Mouse (Mus musculus): ENCODE results near the gene Mpdu1. TPM values are rescaled to one million over a fixed set of nuclear protein-coding genes. Genes with fewer than 3 reads are reported as not detected.
A peak's percentile ranks its signal among the peaks of the same experiment; 100 is the strongest.
"Not testable (repeated sequence)": the region's sequence is repeated elsewhere in the genome, so short reads cannot be mapped to it uniquely, and the experiment has no call there.

Mpdu1 gene
- total RNA-seq, 2 experiments from 2014 or later, result 11.8 to 12.1 TPM

DNA sequence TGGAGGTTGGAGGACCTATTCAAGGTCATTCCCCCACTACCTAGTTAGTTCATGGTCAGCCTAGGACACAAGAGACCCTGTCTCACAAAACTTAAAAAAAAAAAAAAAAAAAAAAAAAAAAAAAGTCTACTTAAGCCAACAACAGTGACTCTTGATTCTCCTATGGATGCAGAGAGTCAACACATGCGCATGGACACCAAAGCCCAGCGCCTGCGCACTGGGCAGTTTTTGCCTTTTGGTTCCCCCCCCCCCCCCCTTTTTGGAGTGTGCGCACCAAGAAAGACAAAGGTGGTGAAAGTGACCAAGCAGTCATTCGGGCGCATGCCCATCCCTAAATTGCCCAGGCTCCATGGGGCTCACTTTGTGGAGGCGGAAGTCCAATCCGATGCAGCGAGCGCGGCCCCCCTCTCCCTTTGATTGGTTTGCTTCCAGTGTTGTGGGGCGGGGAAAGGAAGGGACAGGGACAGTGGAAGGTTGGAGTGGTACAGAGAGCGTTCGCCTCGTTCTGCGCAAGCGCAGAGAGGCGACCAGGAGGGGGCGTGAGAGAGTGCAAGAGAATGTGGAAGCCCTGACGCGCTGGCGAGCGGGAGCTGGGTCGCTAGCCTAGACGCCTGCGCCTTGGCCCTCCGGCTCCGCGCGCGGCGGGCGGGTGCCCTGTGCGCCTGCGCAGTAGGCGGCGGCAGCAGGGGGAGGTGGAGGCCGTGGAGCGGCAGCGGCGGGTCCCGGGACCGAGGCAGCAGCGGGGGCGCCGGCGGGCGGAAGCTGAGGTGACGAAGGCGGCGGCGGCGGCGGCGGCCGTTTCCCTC is 30.0 kb downstream of the Mpdu1 start, which contains the start of gene Fxr2:
Gene Fxr2, plus strand, starts transcription at position 707 of the 806 bp plus-strand sequence.
- DNase-seq, result peak; percentile 100
- intact Hi-C loops (cut with DNase I; ENCODE audit: low total_unique reads), result no loop called here

DNA sequence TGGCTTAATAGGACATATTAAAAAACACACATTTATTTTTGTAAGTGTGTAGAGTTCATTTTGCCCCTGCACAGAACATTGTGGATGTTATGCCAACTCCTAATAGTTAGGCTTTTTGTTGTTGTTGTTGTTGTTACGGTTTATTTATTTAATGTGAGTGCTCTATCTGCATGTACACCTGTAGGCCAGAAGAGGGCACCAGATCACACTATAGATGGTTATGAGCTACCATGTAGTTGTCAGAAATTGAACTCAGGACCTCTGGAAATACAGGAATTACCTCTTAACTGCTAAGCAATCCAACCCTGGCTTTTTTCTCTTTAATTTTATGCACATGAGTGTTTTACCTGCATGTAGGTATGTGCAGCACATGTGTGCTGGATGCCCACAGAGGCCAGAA is 32.6 kb downstream of the Mpdu1 start:
- intact Hi-C loops (cut with DNase I; ENCODE audit: low total_unique reads), result loop anchor here (5.0 kb wide), 1 partner anchor 37 kb away; the partner anchor contains the start of gene Cd68
- no peak for DNase-seq

DNA sequence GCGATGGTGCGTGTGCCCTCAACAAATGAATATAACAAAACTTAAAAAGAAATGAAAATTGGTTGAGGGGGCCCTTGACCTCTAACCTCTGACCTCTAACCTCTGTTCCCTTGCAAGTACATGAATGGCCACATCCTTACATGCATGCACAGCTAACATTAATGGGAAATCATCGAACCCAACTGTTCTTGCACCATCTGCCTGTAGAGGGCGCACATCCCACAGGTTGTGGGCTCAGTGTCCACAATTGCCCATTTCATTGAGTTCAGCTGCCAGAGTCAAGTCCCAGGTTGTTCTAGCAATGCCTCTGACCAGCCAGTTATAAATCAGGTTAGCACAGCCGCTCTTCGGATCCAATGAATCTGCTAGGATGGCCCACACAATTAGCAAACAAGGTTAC is 34.2 kb downstream of the Mpdu1 start:
- intact Hi-C loops (cut with DNase I; ENCODE audit: low total_unique reads), result loop anchor here (5.0 kb wide), 1 partner anchor 39 kb away; the partner anchor contains the start of gene Cd68
- DNase-seq, result peak; percentile 67

DNA sequence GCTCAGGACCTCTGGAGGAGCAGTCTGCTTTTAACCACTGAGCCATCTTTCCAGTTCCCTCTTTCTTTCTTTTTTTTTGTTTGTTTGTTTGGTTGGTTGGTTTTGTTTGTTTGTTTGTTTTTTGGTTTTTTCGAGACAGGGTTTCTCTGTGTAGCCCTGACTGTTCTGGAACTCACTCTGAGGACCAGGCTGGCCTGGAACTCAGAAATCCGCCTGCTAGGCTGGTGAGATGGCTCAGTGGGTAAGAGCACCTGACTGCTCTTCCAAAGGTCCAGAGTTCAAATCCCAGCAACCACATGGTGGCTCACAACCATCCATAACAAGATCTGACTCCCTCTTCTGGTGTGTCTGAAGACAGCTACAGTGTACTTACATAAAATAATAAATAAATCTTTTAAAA is 38.1 kb downstream of the Mpdu1 start:
- intact Hi-C loops (cut with DNase I; ENCODE audit: low total_unique reads); DNase-seq: not testable (repeated sequence)

DNA sequence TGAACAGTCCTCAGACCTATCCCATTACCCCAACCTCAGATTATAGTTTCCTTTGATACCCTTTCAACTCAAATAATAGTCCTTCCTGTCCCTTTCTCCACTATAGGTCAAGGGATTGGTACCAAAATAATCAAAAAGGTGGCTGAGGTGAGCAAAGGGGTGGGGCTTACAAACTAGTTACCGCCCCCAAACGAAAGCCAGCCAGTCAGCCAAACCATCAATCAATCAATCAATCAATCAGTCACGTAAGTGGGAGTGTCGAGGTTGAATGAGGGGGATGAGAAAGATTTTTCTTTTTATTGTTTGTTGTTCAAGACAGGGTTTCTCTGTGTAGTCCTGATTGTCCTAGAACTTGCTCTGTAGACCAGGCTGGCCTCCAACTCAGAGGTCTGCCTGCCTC is 39.4 kb downstream of the Mpdu1 start:
- DNase-seq, result no peak
- intact Hi-C loops (cut with DNase I; ENCODE audit: low total_unique reads), result no loop called here

DNA sequence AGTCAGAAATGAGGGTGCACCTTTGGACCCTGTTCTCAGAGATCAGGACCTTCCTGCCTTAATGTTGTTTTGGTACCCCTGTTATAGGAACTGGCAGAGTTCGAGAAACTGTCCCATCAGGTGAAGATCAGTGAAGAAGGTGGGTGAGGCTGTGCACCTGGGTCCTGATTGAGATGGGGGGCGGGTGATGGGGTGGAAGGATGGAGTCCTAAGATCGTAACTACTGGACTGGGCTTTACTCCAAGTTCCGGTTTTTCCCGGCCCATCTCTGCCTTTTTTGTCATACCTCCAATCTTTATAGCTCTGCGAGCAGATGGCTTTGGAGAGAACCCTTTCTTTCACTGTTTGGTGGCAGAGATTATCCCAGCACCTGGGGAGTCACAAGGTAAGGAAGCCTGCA is 40.0 kb downstream of the Mpdu1 start:
- intact Hi-C loops (cut with DNase I; ENCODE audit: low total_unique reads), result no loop called here
- DNase-seq, result no peak

DNA sequence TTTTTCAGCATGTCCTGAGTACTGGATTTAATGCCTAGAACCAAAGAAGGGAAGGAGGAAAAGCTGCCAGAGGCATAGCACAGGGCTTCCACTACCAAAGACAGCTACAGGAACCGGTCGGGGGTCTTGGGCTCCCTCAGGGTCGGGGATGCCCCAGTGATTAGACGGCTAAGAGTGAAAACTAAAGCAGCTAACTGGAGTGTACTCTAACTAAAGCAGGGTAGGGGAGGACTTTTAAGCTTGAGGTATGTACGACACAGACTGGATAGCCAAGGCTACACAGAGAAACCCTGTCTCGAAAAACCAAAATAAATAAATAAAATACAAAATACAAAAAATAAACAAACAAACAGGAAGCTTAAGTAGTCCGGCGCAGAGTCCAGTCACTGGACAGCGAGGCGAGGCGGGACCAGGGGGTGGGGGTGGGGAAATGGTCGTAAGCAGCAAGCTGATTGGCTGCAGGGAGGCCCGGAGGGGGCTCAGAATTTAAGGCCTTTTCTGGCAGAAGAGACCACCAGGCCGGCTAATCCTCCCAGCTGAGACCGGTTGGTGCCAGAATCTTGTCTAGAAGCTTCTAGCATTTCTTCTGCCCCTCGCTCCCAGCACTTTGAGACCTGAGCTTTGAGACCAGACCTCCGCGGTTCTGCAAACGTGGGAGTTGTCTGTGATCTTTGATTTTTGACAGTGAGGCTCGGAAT is 40.7 kb downstream of the Mpdu1 start, which contains the start of gene Sat2:
Gene Sat2, plus strand, starts transcription at position 454 of the 698 bp plus-strand sequence.
- DNase-seq, result peak; percentile 69
- intact Hi-C loops (cut with DNase I; ENCODE audit: low total_unique reads), result no loop called here

DNA sequence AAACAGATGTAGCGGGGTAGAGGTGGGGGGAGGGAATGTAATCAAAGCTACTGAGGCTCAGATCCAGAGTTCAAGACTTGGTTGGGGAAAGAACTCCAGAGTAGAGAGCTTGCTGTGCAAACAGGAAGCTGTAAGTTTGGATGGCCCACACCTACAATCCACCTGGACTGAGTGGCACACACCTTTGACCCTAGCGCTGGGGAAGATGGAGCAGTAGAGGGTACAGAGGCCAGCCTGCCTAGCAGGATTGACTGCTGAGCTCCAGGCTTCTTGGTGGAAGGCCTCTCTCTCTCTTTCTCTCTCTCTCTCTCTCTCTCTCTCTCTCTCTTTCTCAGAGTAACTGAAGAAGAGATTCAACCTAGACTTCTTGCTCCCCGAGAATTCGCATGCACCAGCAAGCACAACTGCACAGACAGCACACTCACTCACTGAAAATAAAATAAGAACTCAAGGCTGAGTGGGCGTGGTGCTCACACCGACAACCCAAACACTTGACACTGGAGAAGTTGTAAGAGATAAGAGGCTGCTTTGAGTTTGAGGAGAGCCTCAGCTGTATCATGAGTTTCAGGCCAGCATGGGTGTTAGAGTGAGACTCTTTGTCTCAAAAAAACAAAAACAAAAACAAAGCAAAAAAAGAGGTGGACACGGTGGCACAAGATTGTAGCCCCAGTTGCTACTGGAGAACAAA is 41.9 kb downstream of the Mpdu1 start:
- no peak for DNase-seq
- intact Hi-C loops (cut with DNase I; ENCODE audit: low total_unique reads), result no loop called here

DNA sequence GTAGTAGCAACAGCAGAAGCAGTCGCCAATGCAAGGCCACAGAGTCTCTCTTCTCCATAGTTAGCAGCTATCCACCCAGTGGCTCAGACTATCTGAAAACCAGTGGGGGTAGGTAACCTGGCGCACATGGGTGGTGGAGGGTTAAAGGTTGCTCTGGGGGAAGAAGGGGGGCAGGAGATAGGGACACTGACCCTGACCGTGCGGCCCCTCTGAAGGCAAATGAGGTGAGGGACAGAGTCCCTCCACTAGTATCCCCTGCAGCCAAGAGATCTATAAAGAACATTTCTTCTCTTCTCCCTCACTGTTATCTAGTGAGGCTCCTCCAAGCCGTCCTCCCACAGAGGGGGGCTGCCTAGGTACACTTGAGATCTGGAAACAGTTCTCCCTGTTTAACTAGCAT is 44.6 kb downstream of the Mpdu1 start, which contains the start of gene Shbg:
Gene Shbg, minus strand, starts transcription at position 101 of the 400 bp plus-strand sequence.
- no peak for DNase-seq
- intact Hi-C loops (cut with DNase I; ENCODE audit: low total_unique reads), result no loop called here

DNA sequence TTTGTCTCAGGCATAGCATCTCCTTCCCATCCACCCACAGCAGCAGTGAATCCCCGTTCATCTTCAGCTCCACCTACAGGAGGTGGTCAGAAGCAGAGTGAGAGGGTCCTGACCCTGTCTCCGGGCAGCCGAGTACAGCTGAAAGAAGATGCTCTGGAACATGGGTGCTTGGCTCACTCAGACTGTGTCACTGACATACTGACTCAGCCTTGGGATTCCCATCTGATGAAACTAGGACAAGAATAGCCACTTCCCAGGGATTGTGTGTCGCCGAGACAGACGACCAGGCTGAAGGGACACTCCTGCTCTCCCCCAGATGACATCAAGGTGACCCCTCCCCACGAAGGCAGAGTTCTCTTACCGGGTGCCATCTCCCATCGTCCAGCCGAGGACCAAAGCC is 45.7 kb downstream of the Mpdu1 start:
- DNase-seq, result no peak
- intact Hi-C loops (cut with DNase I; ENCODE audit: low total_unique reads), result no loop called here

DNA sequence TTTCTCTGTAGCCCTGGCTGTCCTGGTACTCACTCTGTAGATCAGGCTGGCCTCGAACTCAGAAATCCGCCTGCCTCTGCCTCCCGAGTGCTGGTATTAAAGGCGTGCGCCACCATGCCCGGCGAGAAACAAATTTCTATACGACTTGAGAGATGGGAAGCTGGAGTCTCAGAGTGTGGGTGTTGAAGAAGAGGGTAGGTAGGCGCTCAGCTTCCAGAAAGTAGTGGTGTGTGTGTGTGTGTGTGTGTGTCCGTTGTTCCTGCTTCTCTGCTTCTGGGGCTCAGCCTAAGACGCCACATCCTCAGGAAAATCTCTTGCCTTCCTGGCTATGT is 48.2 kb downstream of the Mpdu1 start:
- not testable (repeated sequence) for DNase-seq
- intact Hi-C loops (cut with DNase I; ENCODE audit: low total_unique reads), result loop anchor here (5.0 kb wide), 1 partner anchor 37 kb away; no protein-coding TSS in a partner anchor

DNA sequence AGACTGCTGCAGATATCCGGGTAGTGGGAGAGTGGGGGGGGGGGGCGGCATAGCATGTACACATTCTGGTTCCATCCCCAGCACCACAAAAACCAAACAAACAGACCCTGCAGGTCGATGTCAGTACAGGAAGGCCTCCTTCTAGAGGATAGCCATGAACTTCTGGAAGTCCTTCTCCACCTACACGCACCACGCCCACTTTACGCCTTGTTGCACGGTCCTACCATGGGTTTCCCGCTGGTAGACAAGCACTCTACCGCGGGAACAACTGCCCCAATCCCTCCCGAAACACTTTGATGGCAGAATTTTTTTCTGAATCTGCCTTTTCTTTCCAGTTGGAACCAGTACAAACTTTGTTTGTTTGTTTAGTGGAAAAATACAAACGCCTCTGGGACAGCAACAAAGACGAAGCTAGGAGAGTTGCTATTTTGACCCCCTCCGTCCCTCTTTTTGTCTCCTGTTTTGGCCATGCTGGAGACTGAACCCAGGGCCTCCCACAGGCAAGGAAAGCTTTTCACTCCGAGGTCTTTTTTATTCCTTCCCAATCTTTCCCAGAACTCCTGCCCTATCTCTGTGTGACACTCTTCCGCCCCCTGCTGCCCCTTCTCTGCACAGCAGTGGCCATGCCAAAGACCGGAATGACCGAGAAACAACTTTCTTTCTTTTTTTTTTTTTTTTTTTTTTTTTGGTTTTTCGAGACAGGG is 48.7 kb downstream of the Mpdu1 start:
- intact Hi-C loops (cut with DNase I; ENCODE audit: low total_unique reads), result loop anchor here (5.0 kb wide), 1 partner anchor 36 kb away; no protein-coding TSS in a partner anchor
- peak; percentile 85 for DNase-seq

DNA sequence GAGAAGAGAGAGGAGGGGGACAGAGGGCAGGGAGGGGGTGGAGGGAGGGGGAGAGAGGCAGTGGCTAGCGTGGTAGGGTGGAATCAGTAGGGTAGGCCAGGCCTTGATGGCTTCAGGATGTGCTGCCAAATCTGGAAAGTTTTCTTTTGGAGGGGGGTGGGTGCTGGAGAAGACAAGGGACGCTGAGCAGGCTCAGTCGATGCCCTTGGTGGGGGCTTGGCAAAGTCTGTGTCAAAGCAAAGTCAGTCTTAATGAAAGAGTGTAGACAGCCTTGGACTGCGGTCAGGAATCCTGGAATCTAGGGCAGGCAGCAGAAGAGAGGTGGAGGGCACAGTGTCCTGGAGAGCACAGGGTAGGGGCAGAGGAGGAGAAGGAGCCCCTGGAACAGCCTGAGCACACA is 51.5 kb downstream of the Mpdu1 start:
- intact Hi-C loops (cut with DNase I; ENCODE audit: low total_unique reads), result loop anchor here (5.0 kb wide), 1 partner anchor 34 kb away; no protein-coding TSS in a partner anchor
- DNase-seq, result no peak

DNA sequence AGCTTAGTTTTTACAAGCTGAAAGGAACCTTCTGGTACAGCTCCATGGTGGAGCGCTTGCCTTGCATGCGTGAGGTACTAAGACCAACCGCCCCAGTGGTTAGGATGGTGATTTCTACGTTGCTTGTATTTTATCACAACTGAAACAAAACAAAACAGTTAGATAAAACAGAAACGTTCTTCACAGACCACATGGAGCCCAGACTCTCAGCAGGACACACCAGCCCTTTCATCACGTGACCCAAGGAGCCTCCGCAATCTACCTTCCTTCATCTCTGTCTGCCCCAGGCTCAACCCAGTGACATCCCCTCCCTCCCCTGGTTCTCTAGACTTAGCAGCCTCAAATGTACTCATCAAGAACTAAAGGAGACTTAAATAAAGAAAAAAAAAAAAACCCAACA is 53.0 kb downstream of the Mpdu1 start:
- intact Hi-C loops (cut with DNase I; ENCODE audit: low total_unique reads), result no loop called here

DNA sequence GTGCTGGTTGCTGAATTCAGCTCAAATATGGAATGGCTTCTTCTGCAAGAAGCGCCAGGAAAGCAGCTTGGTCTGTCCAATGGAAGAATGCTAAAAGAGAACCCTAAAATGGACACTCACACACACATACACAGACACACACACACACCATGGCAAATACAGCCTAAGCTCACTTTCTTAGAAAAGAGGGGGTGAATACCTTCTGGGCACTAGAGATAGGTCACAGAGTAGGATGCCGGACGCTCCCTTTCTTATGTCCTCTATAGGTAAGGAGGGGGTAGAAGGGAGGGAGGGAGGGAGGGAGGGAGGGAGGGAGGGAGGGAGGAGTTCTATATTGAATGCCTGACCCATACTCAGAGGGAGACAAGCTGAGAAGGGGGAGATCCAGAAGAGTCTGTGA is 53.9 kb downstream of the Mpdu1 start:
- intact Hi-C loops (cut with DNase I; ENCODE audit: low total_unique reads), result no loop called here

More for the DNA sequence above, 53.0 kb downstream of the Mpdu1 start:
- no peak for DNase-seq

DNA sequence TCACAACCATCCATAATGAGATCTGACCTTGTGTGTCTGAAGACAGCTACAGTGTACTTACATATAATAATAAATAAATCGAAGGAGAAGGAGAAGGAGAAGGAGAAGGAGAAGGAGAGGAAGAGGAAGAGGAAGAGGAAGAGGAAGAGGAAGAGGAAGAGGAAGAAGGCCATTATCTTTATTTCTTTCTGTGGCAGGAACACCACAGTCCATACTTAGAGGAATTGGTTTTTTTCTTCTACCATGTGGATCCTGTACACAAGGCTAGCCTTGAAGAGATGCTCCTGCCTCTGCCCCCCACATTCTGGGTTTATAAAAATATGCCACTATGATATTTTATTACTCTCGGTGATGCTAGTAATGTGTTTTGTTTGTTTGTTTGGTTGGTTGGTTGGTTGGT is 55.6 kb downstream of the Mpdu1 start:
- DNase-seq, result no peak
- intact Hi-C loops (cut with DNase I; ENCODE audit: low total_unique reads), result no loop called here

More for the DNA sequence above, 53.9 kb downstream of the Mpdu1 start:
- DNase-seq, result no peak
